8 mouse cellular contexts compared by ENCODE assay signal in genomic region chr14:79481339-79482151, GRCm38 (mm10). TPM values are rescaled to one million over a fixed set of nuclear protein-coding genes. Genes with fewer than 3 reads are reported as not detected.
DNase-seq lines count a peak whose midpoint lies in the region; ATAC-seq lines count a peak whose summit lies in the region.

Gene Wbp4 (minus strand): TSS chr14:79481520.

- intact Hi-C loops in gastrocnemius, postnatal 14 days (cut with DNase I; ENCODE audit: low total_unique reads): no loop called here
- intact Hi-C loops in left cerebral cortex, postnatal 10 days (cut with DNase I): loop anchor here (5.0 kb wide), 2 partner anchors 81 to 106 kb away; partner anchors contain the start of gene Sugt1

- peak; percentile 94 to 98 for DNase-seq in adrenal gland, adult 18-20 months (ENCODE audit: low spot score in 2 of 2)
- peak; percentile 96 for DNase-seq in embryo, embryonic 10.5 days (ENCODE audit: low spot score)
- peak; percentile 90 for DNase-seq in gastrocnemius, postnatal 14 days
- peak; percentile 91 to 94 for DNase-seq in left cerebral cortex, postnatal 10 days (ENCODE audit: extremely low spot score in 1 of 2, low spot score in 2 of 2)
- DNase-seq in right cerebral cortex, postnatal 10 days (ENCODE audit: low spot score in 2 of 2): peak; percentile 95 to 96
- peak; percentile 87 for DNase-seq in urinary bladder, postnatal 14 days (ENCODE audit: low spot score)

- ATAC-seq in inflammation-experienced regulatory T-cells, adult 6 months: peak; percentile 75
- peak; percentile 72 for ATAC-seq in megakaryocyte progenitor cell, adult 5-6 weeks (replicated peaks; ENCODE audit: poor library complexity)

RNA-seq across cellular contexts. Expression of gene Wbp4, which starts in this region (rescaled TPM):
- 10 to 100 TPM; 31.6 to 39.4 TPM for total RNA-seq in adrenal gland, adult 18-20 months (2021)
- total RNA-seq in gastrocnemius, postnatal 14 days (2021): 10 to 100 TPM; 20.0 to 21.2 TPM
- polyA plus RNA-seq in inflammation-experienced regulatory T-cells, adult 6 months (2017; shearing (Covaris generic)): 10 to 100 TPM; 28.3 to 31.3 (median 30.8) TPM
- 10 to 100 TPM; 42.6 to 44.1 TPM for total RNA-seq in left cerebral cortex, postnatal 10 days (2021)
- total RNA-seq in megakaryocyte progenitor cell, adult 5-6 weeks (2015): 33.6 and 34.2 TPM in 2 replicates
- total RNA-seq in megakaryocyte progenitor cell, adult 5-6 weeks (2017): 50.2 and 84.2 TPM in 2 replicates

Comparison
In these comparisons a context has a peak if more than half of its experiments do, and no peak if none do; other contexts are left out.
1. Peak in every context shown above with its lines: DNase-seq and ATAC-seq.